Mouse (Mus musculus) stomach, postnatal 0 days (tissue): ENCODE data around the gene Nubpl.

Source experiments
- CTCF ChIP-seq: IDR thresholded peaks from 2 replicates; pipeline ENCODE4 v1.5.1; 2016; ENCODE audit warnings: antibody characterized with exemption, low read depth, mild to moderate bottlenecking, moderate library complexity
- EP300 ChIP-seq: optimal IDR thresholded peaks from 2 replicates; pipeline ENCODE3; 2016; ENCODE audit warnings: antibody characterized with exemption

DNA sequence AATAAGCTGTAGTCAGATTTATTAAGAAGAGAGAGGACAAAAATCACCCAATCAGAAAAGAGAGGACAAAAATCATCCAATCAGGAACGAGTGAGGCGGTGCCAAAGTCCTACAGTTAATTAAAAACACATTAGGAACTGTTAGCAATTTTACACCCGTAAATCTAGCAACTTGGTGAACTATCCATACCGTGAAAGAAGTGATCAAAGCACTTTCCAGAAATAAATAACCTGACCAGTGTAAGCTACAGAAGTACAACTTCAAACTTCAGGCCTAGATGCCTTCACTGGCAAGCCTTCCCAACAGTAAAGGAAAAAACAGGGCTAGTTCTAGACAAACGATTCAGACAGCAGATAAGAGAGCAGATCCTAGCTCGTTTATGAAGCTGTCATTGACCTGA, 220.1 kb downstream of the Nubpl start:
- TF ChIP-seq CTCF, result no peak
- TF ChIP-seq EP300, result no peak
